Mouse (Mus musculus) MEL (cell line): ENCODE measurements around the gene Cdkal1. TPM values are rescaled to one million over a fixed set of nuclear protein-coding genes. Genes with fewer than 3 reads are reported as not detected.

Experiments used
- DNase-seq: peaks from one replicate; pipeline ENCODE4 v3.0.0; 2011; ENCODE audit warnings: low read depth, low spot score
- H3K27ac ChIP-seq: 2 replicates; pipeline ENCODE4 v1.5.1; 2012; ENCODE audit warnings: low read depth, mild to moderate bottlenecking, control low read depth, low read length, moderate library complexity; ENCODE audit not compliant: control insufficient read depth
- H3K27me3 ChIP-seq, 2 experiments: fragments of 150-350 bp in 1 of 2; sonication (generic) in 1 of 2; 2 replicates each; pipeline ENCODE4 v1.6.1; 2012; ENCODE audit warnings: low read length in 2 of 2, mild to moderate bottlenecking in 2 of 2, improper control_type of control experiment in 1 of 2, moderate library complexity in 1 of 2; ENCODE audit not compliant: insufficient read depth in 2 of 2, control insufficient read depth in 1 of 2
- H3K36me3 ChIP-seq, 2 experiments: 2 replicates each; pipeline ENCODE4 v1.6.1; 2012 to 2014; ENCODE audit warnings: low read length in 2 of 2, improper control_type of control experiment in 1 of 2, inconsistent platforms in 1 of 2, mild to moderate bottlenecking in 1 of 2; ENCODE audit not compliant: insufficient read depth in 2 of 2, control insufficient read depth in 1 of 2
- H3K4me1 ChIP-seq, 2 experiments: fragments of 150-350 bp in 1 of 2; sonication (generic) in 1 of 2; 2 replicates each; pipeline ENCODE4 v1.6.1; 2012; ENCODE audit warnings: low read length in 2 of 2, improper control_type of control experiment in 1 of 2, mild to moderate bottlenecking in 1 of 2; ENCODE audit not compliant: insufficient read depth in 2 of 2, control insufficient read depth in 1 of 2
- H3K4me3 ChIP-seq, 2 experiments: fragments of 150-350 bp in 1 of 2; sonication (generic) in 1 of 2; 2 replicates each; pipeline ENCODE4 v1.5.1; 2012; ENCODE audit warnings: low read depth in 2 of 2, low read length in 2 of 2, mild to moderate bottlenecking in 2 of 2, moderate library complexity in 2 of 2, control low read depth in 1 of 2, improper control_type of control experiment in 1 of 2; ENCODE audit not compliant: control insufficient read depth in 1 of 2, insufficient read depth in 1 of 2
- H3K79me2 ChIP-seq: 2 replicates; pipeline ENCODE4 v1.6.1; 2012; ENCODE audit warnings: mild to moderate bottlenecking, low read length, moderate library complexity; ENCODE audit not compliant: control insufficient read depth, poor library complexity, insufficient read depth
- H3K9ac ChIP-seq: 2 replicates; pipeline ENCODE4 v1.6.1; 2012; ENCODE audit warnings: low read depth, mild to moderate bottlenecking, control low read depth, low read length, moderate library complexity; ENCODE audit not compliant: control insufficient read depth, poor library complexity, severe bottlenecking
- H3K9me3 ChIP-seq: fragments of 150-350 bp; sonication (generic); replicated peaks from 2 replicates; pipeline ENCODE4 v1.6.1; 2012; ENCODE audit warnings: mild to moderate bottlenecking, low read length, improper control_type of control experiment, moderate library complexity; ENCODE audit not compliant: insufficient read depth
- BHLHE40 ChIP-seq: IDR thresholded peaks from 2 replicates; pipeline ENCODE4 v1.6.1; 2012; ENCODE audit warnings: low read depth, mild to moderate bottlenecking, inconsistent platforms, low read length, improper control_type of control experiment, borderline replicate concordance
- CHD1 ChIP-seq: IDR thresholded peaks from 2 replicates; pipeline ENCODE4 v1.6.1; 2012; ENCODE audit warnings: low read depth, mild to moderate bottlenecking, inconsistent platforms, low read length, improper control_type of control experiment
- CHD2 ChIP-seq: IDR thresholded peaks from 2 replicates; pipeline ENCODE4 v1.6.1; 2011; ENCODE audit warnings: low read length, improper control_type of control experiment
- CTCF ChIP-seq, 3 experiments: IDR thresholded peaks in 2 of 3; conservative IDR thresholded peaks in 1 of 3; 2 replicates each; pipeline ENCODE4 v1.5.1; 2011 to 2012; ENCODE audit warnings: low read length in 3 of 3, low read depth in 2 of 3, mild to moderate bottlenecking in 2 of 3, improper control_type of control experiment in 1 of 3, inconsistent platforms in 1 of 3, mixed read lengths in 1 of 3, moderate library complexity in 1 of 3; ENCODE audit not compliant: control insufficient read depth in 1 of 3, insufficient read depth in 1 of 3, poor library complexity in 1 of 3, severe bottlenecking in 1 of 3
- E2F4 ChIP-seq: IDR thresholded peaks from 2 replicates; pipeline ENCODE4 v1.6.1; 2011; ENCODE audit warnings: low read depth, low read length, improper control_type of control experiment, borderline replicate concordance
- ELF1 ChIP-seq: IDR thresholded peaks from 2 replicates; pipeline ENCODE4 v1.6.1; 2014; ENCODE audit warnings: low read depth, mild to moderate bottlenecking, inconsistent platforms, low read length, improper control_type of control experiment, moderate library complexity
- EP300 ChIP-seq, 2 experiments: IDR thresholded peaks; 2 replicates each; pipeline ENCODE4 v1.6.1; 2011; ENCODE audit warnings: improper control_type of control experiment in 2 of 2, low read length in 2 of 2, low read depth in 1 of 2, mild to moderate bottlenecking in 1 of 2
- GABPA ChIP-seq: IDR thresholded peaks from 2 replicates; pipeline ENCODE4 v1.6.1; 2012; ENCODE audit warnings: low read depth, mild to moderate bottlenecking, inconsistent platforms, low read length, improper control_type of control experiment, moderate library complexity
- KAT2A ChIP-seq: conservative IDR thresholded peaks from 2 replicates; pipeline ENCODE4 v1.6.1; 2012; ENCODE audit warnings: low read depth, low read length, improper control_type of control experiment, inconsistent platforms
- MAX ChIP-seq: IDR thresholded peaks from 2 replicates; pipeline ENCODE4 v1.6.1; 2011; ENCODE audit warnings: low read length, improper control_type of control experiment
- MEF2A ChIP-seq: IDR thresholded peaks from 2 replicates; pipeline ENCODE4 v1.6.1; 2014; ENCODE audit warnings: low read depth, mild to moderate bottlenecking, inconsistent platforms, low read length, improper control_type of control experiment; ENCODE audit not compliant: poor library complexity, insufficient replicate concordance, severe bottlenecking; ENCODE audit errors: extremely low read depth
- MXI1 ChIP-seq: IDR thresholded peaks from 2 replicates; pipeline ENCODE4 v1.6.1; 2011; ENCODE audit warnings: mild to moderate bottlenecking, low read depth, low read length, improper control_type of control experiment
- MYB ChIP-seq: IDR thresholded peaks from 2 replicates; pipeline ENCODE4 v1.6.1; 2011; ENCODE audit warnings: mild to moderate bottlenecking, low read depth, low read length, improper control_type of control experiment
- NELFE ChIP-seq: IDR thresholded peaks from 2 replicates; pipeline ENCODE4 v1.6.1; 2011; ENCODE audit warnings: low read depth, low read length, improper control_type of control experiment
- NRF1 ChIP-seq: IDR thresholded peaks from 2 replicates; pipeline ENCODE4 v1.6.1; 2014; ENCODE audit warnings: low read depth, mild to moderate bottlenecking, inconsistent platforms, low read length, improper control_type of control experiment, moderate library complexity; ENCODE audit not compliant: poor library complexity, insufficient read depth, severe bottlenecking
- POLR2A ChIP-seq, 2 experiments: IDR thresholded peaks; 2 replicates each; pipeline ENCODE4 v1.6.1; 2011 to 2012; ENCODE audit warnings: low read length in 2 of 2, mild to moderate bottlenecking in 2 of 2, control low read depth in 1 of 2, improper control_type of control experiment in 1 of 2, low read depth in 1 of 2, moderate library complexity in 1 of 2; ENCODE audit not compliant: control insufficient read depth in 1 of 2, insufficient read depth in 1 of 2, poor library complexity in 1 of 2
- POLR2AphosphoS2 ChIP-seq: IDR thresholded peaks from 2 replicates; pipeline ENCODE4 v1.6.1; 2011; ENCODE audit warnings: low read length, improper control_type of control experiment
- POLR2AphosphoS5 ChIP-seq: IDR thresholded peaks from 2 replicates; pipeline ENCODE4 v1.6.1; 2012; ENCODE audit warnings: low read depth, borderline replicate concordance, mild to moderate bottlenecking, inconsistent platforms, low read length, moderate library complexity, mixed read lengths
- RAD21 ChIP-seq: IDR thresholded peaks from 2 replicates; pipeline ENCODE4 v1.6.1; 2011; ENCODE audit warnings: mild to moderate bottlenecking, low read depth, low read length, improper control_type of control experiment
- RCOR1 ChIP-seq: IDR thresholded peaks from 2 replicates; pipeline ENCODE4 v1.6.1; 2012; ENCODE audit warnings: low read depth, mild to moderate bottlenecking, inconsistent platforms, low read length, improper control_type of control experiment
- SIN3A ChIP-seq: IDR thresholded peaks from 2 replicates; pipeline ENCODE4 v1.6.1; 2012; ENCODE audit warnings: low read length, improper control_type of control experiment, inconsistent platforms
- SMC3 ChIP-seq: IDR thresholded peaks from 2 replicates; pipeline ENCODE4 v1.6.1; 2011; ENCODE audit warnings: low read depth, low read length, improper control_type of control experiment
- TAL1 ChIP-seq: IDR thresholded peaks from 2 replicates; pipeline ENCODE4 v1.6.1; 2012; ENCODE audit warnings: mild to moderate bottlenecking, inconsistent platforms, low read length, moderate library complexity, mixed read lengths
- TCF12 ChIP-seq: IDR thresholded peaks from 2 replicates; pipeline ENCODE4 v1.6.1; 2014; ENCODE audit warnings: low read depth, mild to moderate bottlenecking, inconsistent platforms, low read length, improper control_type of control experiment, moderate library complexity
- UBTF ChIP-seq: IDR thresholded peaks from 2 replicates; pipeline ENCODE4 v1.6.1; 2012; ENCODE audit warnings: low read depth, mild to moderate bottlenecking, inconsistent platforms, low read length, improper control_type of control experiment, moderate library complexity, borderline replicate concordance; ENCODE audit not compliant: insufficient read depth
- USF1 ChIP-seq: IDR thresholded peaks from 2 replicates; pipeline ENCODE4 v1.6.1; 2014; ENCODE audit warnings: low read depth, mild to moderate bottlenecking, inconsistent platforms, low read length, improper control_type of control experiment, moderate library complexity
- USF2 ChIP-seq, 2 experiments: IDR thresholded peaks; 2 replicates each; pipeline ENCODE4 v1.6.1; 2011 to 2012; ENCODE audit warnings: improper control_type of control experiment in 2 of 2, low read length in 2 of 2, borderline replicate concordance in 1 of 2, inconsistent platforms in 1 of 2, low read depth in 1 of 2, mild to moderate bottlenecking in 1 of 2; ENCODE audit not compliant: insufficient read depth in 1 of 2
- ZC3H11A ChIP-seq: IDR thresholded peaks from 2 replicates; pipeline ENCODE4 v1.6.1; 2012; ENCODE audit warnings: low read depth, mild to moderate bottlenecking, inconsistent platforms, low read length, improper control_type of control experiment
- ZMIZ1 ChIP-seq: IDR thresholded peaks from 2 replicates; pipeline ENCODE4 v1.6.1; 2012; ENCODE audit warnings: low read depth, mild to moderate bottlenecking, inconsistent platforms, low read length, improper control_type of control experiment, moderate library complexity
- polyA plus RNA-seq, 2 experiments: library from polyadenylated mRNA; stranded (reverse) in 1 of 2; unstranded in 1 of 2; fragments of >175 nt in 1 of 2; fragments of >200 nt in 1 of 2; gene quantifications; 2 replicates each; pipeline versions ENCODE4 v1.2.1 to v1.2.4; 2012; ENCODE audit warnings: low replicate concordance in 2 of 2, low read depth in 1 of 2; ENCODE audit not compliant: insufficient read length in 2 of 2, insufficient read depth in 1 of 2, missing spikeins in 1 of 2
- total RNA-seq: library from RNA; depleted of rRNA; stranded (reverse); fragments of 300-350 nt; gene quantifications from 2 replicates; pipeline ENCODE4 v1.2.3, GENCODE M21; 2012

Cdkal1 gene
- total and polyA plus RNA-seq, 3 experiments = 10.6 to 11.0 TPM; not detected in 1

DNA sequence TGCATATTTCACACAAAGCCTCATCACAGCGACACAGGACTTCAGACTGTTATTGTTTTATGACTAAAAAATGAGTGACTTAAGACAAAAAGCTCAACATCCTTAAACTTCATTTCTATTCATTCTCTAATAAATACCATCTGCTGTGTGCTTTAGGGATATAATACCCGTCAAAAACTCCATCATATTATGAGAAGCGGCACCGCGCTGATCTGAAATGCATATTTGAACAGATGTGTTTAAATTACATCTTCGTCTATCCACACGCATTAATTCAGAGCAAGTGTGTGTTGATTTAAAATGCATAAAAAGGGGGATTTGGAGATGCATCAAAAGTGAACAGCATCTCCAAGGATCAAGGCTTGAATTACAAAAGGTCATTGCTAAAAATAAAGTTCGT lies 365.1 kb downstream of the Cdkal1 start:
- Histone ChIP-seq H3K4me3 (no peak overlapping the region), H3K79me2 (no peaks in the 10 kb centered on the region), H3K9me3 (no peaks in the 10 kb centered on the region), H3K27ac (no peak overlapping the region), H3K36me3 (no peaks in the 10 kb centered on the region), H3K9ac (no peak overlapping the region), H3K4me1 (no peaks in the 10 kb centered on the region), H3K27me3 (no peaks in the 10 kb centered on the region)
- no peak for DNase-seq
- TF ChIP-seq ELF1 = no peak
- TF ChIP-seq SIN3A = no peak
- no peak for TF ChIP-seq E2F4
- no peak for TF ChIP-seq UBTF
- TF ChIP-seq ZMIZ1 = no peak
- no peak for TF ChIP-seq MYB
- no peak for TF ChIP-seq POLR2AphosphoS5
- TF ChIP-seq MXI1 = no peak
- no peak for TF ChIP-seq GABPA
- TF ChIP-seq ZC3H11A = no peak
- TF ChIP-seq EP300 (IDR thresholded peaks at IDR 0.05; ENCODE audit: low read depth in 1 of 2, low read length in 2 of 2) = no peak
- TF ChIP-seq USF1 = no peak
- no peak for TF ChIP-seq MEF2A
- no peak for TF ChIP-seq POLR2AphosphoS2
- TF ChIP-seq TCF12 = no peak
- no peak for TF ChIP-seq CHD2
- no peak for TF ChIP-seq RAD21
- TF ChIP-seq KAT2A = no peak
- no peak for TF ChIP-seq TAL1

DNA sequence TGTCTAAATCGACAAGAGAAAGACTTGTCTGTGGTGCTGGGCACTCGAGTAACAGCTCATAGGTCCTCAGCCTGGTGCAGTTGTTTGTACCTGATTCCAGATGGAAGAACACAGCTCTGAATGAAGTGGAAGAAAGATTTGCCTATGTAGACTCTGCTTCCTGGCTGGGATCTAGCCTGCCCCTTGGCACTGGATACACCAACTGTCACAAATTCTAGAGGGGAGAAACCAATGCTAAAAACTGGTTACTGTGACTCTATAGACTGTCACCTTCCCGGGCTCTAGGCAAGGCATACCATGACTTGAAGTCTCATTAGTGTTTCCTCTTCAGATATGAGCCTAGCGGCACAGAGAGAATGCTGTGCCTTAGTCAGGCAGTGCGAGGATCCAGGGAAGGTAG lies 366.0 kb downstream of the Cdkal1 start:
- H3K79me2 ChIP-seq = no peaks in the 10 kb centered on the region
- no peak overlapping the region for H3K4me3 ChIP-seq
- H3K27ac ChIP-seq = no peak overlapping the region
- no peak overlapping the region for H3K9ac ChIP-seq
- H3K27me3 ChIP-seq = no peaks in the 10 kb centered on the region
- no peaks in the 10 kb centered on the region for H3K4me1 ChIP-seq
- no peak for TF ChIP-seq MXI1
- TF ChIP-seq USF2 (IDR thresholded peaks at IDR 0.05; ENCODE audit: borderline replicate concordance in 1 of 2, insufficient read depth in 1 of 2, low read depth in 1 of 2, low read length in 2 of 2) = no peak
- no peak for TF ChIP-seq BHLHE40
- no peak for TF ChIP-seq MAX
- TF ChIP-seq SMC3 = no peak
- TF ChIP-seq POLR2AphosphoS2 = no peak
- no peak for TF ChIP-seq CTCF (IDR thresholded peaks at IDR 0.05 in 2 of 3, conservative IDR thresholded peaks at IDR 0.05 in 1 of 3; ENCODE audit: control insufficient read depth in 1 of 3, insufficient read depth in 1 of 3, low read depth in 2 of 3, low read length in 3 of 3, poor library complexity in 1 of 3, severe bottlenecking in 1 of 3)
- TF ChIP-seq EP300 (IDR thresholded peaks at IDR 0.05; ENCODE audit: low read depth in 1 of 2, low read length in 2 of 2) = no peak
- no peak for TF ChIP-seq RAD21
- TF ChIP-seq POLR2A (IDR thresholded peaks at IDR 0.05; ENCODE audit: control insufficient read depth in 1 of 2, insufficient read depth in 1 of 2, low read depth in 1 of 2, low read length in 2 of 2, poor library complexity in 1 of 2) = no peak
- no peak for TF ChIP-seq ZMIZ1
- TF ChIP-seq USF1 = no peak
- no peak for TF ChIP-seq RCOR1
- no peak for TF ChIP-seq TCF12
- no peak for TF ChIP-seq POLR2AphosphoS5
- no peak for TF ChIP-seq NRF1
- TF ChIP-seq KAT2A = no peak
- TF ChIP-seq UBTF = no peak
- TF ChIP-seq NELFE = no peak
- no peak for TF ChIP-seq CHD1
- no peak for DNase-seq
- no peaks in the 10 kb centered on the region for H3K36me3 ChIP-seq
- H3K9me3 ChIP-seq = no peaks in the 10 kb centered on the region
